In the genomic region with DNA sequence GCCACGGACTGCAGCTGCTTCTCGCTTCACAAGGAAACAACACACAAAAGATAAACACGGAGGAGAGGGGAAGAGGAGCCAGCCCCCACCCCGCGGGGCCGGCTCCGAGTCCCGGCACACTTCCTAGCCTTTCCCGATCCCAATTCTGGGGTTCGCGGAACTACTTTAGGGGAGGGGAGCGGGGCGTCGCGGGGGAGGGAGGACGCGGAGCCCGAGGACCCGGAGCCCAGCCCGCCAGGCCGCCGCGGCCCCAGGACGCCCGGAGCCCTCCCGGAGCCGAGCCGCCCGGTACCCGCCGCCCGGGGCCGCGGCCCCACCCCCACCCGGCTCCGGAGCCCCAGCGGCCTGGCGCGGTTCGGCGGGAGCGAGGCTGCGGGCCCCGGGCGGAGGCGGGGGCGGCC, we compare ENCODE assay signal across 8 mouse cellular contexts.
DNase-seq lines count a peak whose midpoint lies in the region; ATAC-seq and TF ChIP-seq lines count a peak whose summit lies in the region.

No protein-coding gene starts in this region.

- no peaks in the 10 kb centered on the region for H3K9me3 ChIP-seq in embryonic facial prominence, embryonic 14.5 days (ENCODE audit: control insufficient read depth, low read length)
- H3K9me3 ChIP-seq in heart, embryonic 11.5 days (replicated peaks; ENCODE audit: control insufficient read depth, low read length), result no peaks in the 10 kb centered on the region
- no peaks in the 10 kb centered on the region for H3K9me3 ChIP-seq in kidney, postnatal 0 days (replicated peaks; ENCODE audit: low read length)
- H3K9me3 ChIP-seq in liver, embryonic 13.5 days (replicated peaks), result no peaks in the 10 kb centered on the region
- no peaks in the 10 kb centered on the region for H3K9me3 ChIP-seq in stomach, embryonic 15.5 days

- peak overlapping the region; percentile 99 for H3ac ChIP-seq in myocyte (ENCODE audit: control insufficient read depth, insufficient read length)

- H3K9ac ChIP-seq in embryonic facial prominence, embryonic 14.5 days (ENCODE audit: low read depth, low read length), result peak overlapping the region; percentile 100
- H3K9ac ChIP-seq in heart, embryonic 11.5 days (ENCODE audit: low read depth, low read length), result peak overlapping the region; percentile 96
- peak overlapping the region; percentile 94 for H3K9ac ChIP-seq in kidney, postnatal 0 days (ENCODE audit: low read depth, low read length)
- peak overlapping the region; percentile 97 for H3K9ac ChIP-seq in liver, embryonic 13.5 days
- H3K9ac ChIP-seq in stomach, embryonic 15.5 days, result peak overlapping the region; percentile 96

- TF ChIP-seq CTCF in kidney, postnatal 0 days (IDR thresholded peaks at IDR 0.05; ENCODE audit: low read depth), result no peak

- peak; percentile 30 for TF ChIP-seq POLR2A in myocyte (IDR thresholded peaks at IDR 0.05; ENCODE audit: insufficient read length, low read depth)

- no peaks in the 10 kb centered on the region for H3K36me3 ChIP-seq in embryonic facial prominence, embryonic 14.5 days (ENCODE audit: control insufficient read depth, insufficient read depth, low read length)
- H3K36me3 ChIP-seq in heart, embryonic 11.5 days (ENCODE audit: control insufficient read depth, insufficient read depth, low read length), result no peaks in the 10 kb centered on the region
- H3K36me3 ChIP-seq in kidney, postnatal 0 days (ENCODE audit: insufficient read depth, low read length), result no peaks in the 10 kb centered on the region
- H3K36me3 ChIP-seq in liver, embryonic 13.5 days, result no peaks in the 10 kb centered on the region
- no peaks in the 10 kb centered on the region for H3K36me3 ChIP-seq in myocyte (ENCODE audit: control insufficient read depth, insufficient read depth)
- no peaks in the 10 kb centered on the region for H3K36me3 ChIP-seq in stomach, embryonic 15.5 days

- no peaks in the 10 kb centered on the region for H3K27me3 ChIP-seq in embryonic facial prominence, embryonic 14.5 days (replicated peaks; ENCODE audit: control insufficient read depth, insufficient read depth, low read length)
- no peaks in the 10 kb centered on the region for H3K27me3 ChIP-seq in heart, embryonic 11.5 days (ENCODE audit: control insufficient read depth, insufficient read depth, low read length)
- H3K27me3 ChIP-seq in kidney, postnatal 0 days (ENCODE audit: insufficient read depth, low read length), result no peaks in the 10 kb centered on the region
- H3K27me3 ChIP-seq in liver, embryonic 13.5 days, result no peaks in the 10 kb centered on the region
- H3K27me3 ChIP-seq in myocyte (ENCODE audit: control insufficient read depth, insufficient read depth, insufficient read length), result no peaks in the 10 kb centered on the region
- H3K27me3 ChIP-seq in stomach, embryonic 15.5 days (replicated peaks), result no peaks in the 10 kb centered on the region

- peaks cover 20% of the 10 kb centered on the region; the same call in 1 of the 2 replicates for H3K4me1 ChIP-seq in embryonic facial prominence, embryonic 14.5 days (ENCODE audit: control insufficient read depth, insufficient read depth, low read length)
- peaks cover 13% of the 10 kb centered on the region for H3K4me1 ChIP-seq in heart, embryonic 11.5 days (ENCODE audit: control insufficient read depth, insufficient read depth, low read length)
- peaks cover 9% of the 10 kb centered on the region; the same call in 1 of the 2 replicates for H3K4me1 ChIP-seq in kidney, postnatal 0 days (replicated peaks; ENCODE audit: insufficient read depth, low read length)
- peaks cover 39% of the 10 kb centered on the region for H3K4me1 ChIP-seq in liver, embryonic 13.5 days (replicated peaks)
- no peaks in the 10 kb centered on the region for H3K4me1 ChIP-seq in stomach, embryonic 15.5 days

- H3K79me2 ChIP-seq in myocyte (ENCODE audit: control insufficient read depth, insufficient read depth), result peaks cover 48% of the 10 kb centered on the region

- peak overlapping the region; percentile 100 for H3K27ac ChIP-seq in embryonic facial prominence, embryonic 14.5 days (replicated peaks; ENCODE audit: low read depth, low read length)
- H3K27ac ChIP-seq in heart, embryonic 11.5 days (ENCODE audit: low read depth, low read length), result peak overlapping the region; percentile 98
- H3K27ac ChIP-seq in kidney, postnatal 0 days, result peak overlapping the region; percentile 96
- H3K27ac ChIP-seq in liver, embryonic 13.5 days, result peak overlapping the region; percentile 98
- peak overlapping the region; percentile 99 for H3K27ac ChIP-seq in stomach, embryonic 15.5 days

- DNase-seq in right cerebral cortex, adult 18-20 months, result peak; percentile 34
- DNase-seq in right cerebral cortex, postnatal 36 days (ENCODE audit: low spot score in 2 of 2), result no peak
- DNase-seq in embryonic facial prominence, embryonic 14.5 days (ENCODE audit: low spot score), result peak; percentile 68
- peak; percentile 82 for DNase-seq in kidney, postnatal 0 days (ENCODE audit: low spot score)
- peak; percentile 50 for DNase-seq in liver, embryonic 13.5 days

- ATAC-seq in embryonic facial prominence, embryonic 14.5 days (ENCODE audit: low read depth), result peak; percentile 60
- ATAC-seq in heart, embryonic 11.5 days (replicated peaks; ENCODE audit: insufficient number of reproducible peaks, low FRiP score, low TSS enrichment), result peak; percentile 86
- peak; percentile 83 for ATAC-seq in kidney, postnatal 0 days (replicated peaks; ENCODE audit: low FRiP score, low read depth)
- peak; percentile 88 for ATAC-seq in liver, embryonic 13.5 days (ENCODE audit: low read depth)
- peak; percentile 79 for ATAC-seq in stomach, embryonic 15.5 days (ENCODE audit: insufficient read depth, low FRiP score, low read depth)

- 0% methylated on average over 8 of the region's 47 CpGs for WGBS in embryonic facial prominence, embryonic 14.5 days
- WGBS in heart, embryonic 11.5 days (ENCODE audit: insufficient replicate concordance), result 0% methylated on average over 24 of the region's 47 CpGs
- WGBS in kidney, postnatal 0 days, result 2% methylated on average over 31 of the region's 47 CpGs
- WGBS in liver, embryonic 13.5 days (ENCODE audit: insufficient replicate concordance), result under 1% methylated on average over 46 of the region's 47 CpGs
- 0% methylated on average over 32 of the region's 47 CpGs for WGBS in stomach, embryonic 15.5 days

- peak overlapping the region; percentile 68 for H3K4me2 ChIP-seq in embryonic facial prominence, embryonic 14.5 days (ENCODE audit: low read depth, low read length)
- H3K4me2 ChIP-seq in heart, embryonic 11.5 days, result peak overlapping the region; percentile 74
- peak overlapping the region; percentile 65 for H3K4me2 ChIP-seq in kidney, postnatal 0 days (ENCODE audit: low read length)
- H3K4me2 ChIP-seq in liver, embryonic 13.5 days, result peak overlapping the region; percentile 74
- peak overlapping the region; percentile 56 for H3K4me2 ChIP-seq in myocyte (ENCODE audit: low read depth)
- peak overlapping the region; percentile 53 for H3K4me2 ChIP-seq in stomach, embryonic 15.5 days

- H3K4me3 ChIP-seq in embryonic facial prominence, embryonic 14.5 days (ENCODE audit: low read depth, low read length), result peak overlapping the region; percentile 86
- H3K4me3 ChIP-seq in heart, embryonic 11.5 days (ENCODE audit: low read depth, low read length), result peak overlapping the region; percentile 70
- peak overlapping the region; percentile 63 for H3K4me3 ChIP-seq in kidney, postnatal 0 days (replicated peaks; ENCODE audit: low read depth, low read length)
- H3K4me3 ChIP-seq in liver, embryonic 13.5 days (replicated peaks), result peak overlapping the region; percentile 92
- peak overlapping the region; percentile 69 for H3K4me3 ChIP-seq in myocyte
- peak overlapping the region; percentile 91 for H3K4me3 ChIP-seq in stomach, embryonic 15.5 days (replicated peaks)

TF ChIP-seq in myocyte, 11 proteins besides CTCF, POLR2A, EP300 and RAD21:
- TF ChIP-seq TCF12 (IDR thresholded peaks at IDR 0.05; ENCODE audit: insufficient read depth, poor library complexity, severe bottlenecking) (no peak), POLR2AphosphoS2 (IDR thresholded peaks at IDR 0.05; ENCODE audit: insufficient read length, low read depth) (no peak), TCF3 (IDR thresholded peaks at IDR 0.05; ENCODE audit: insufficient read length, low read depth) (no peak), MYOG (IDR thresholded peaks at IDR 0.05; ENCODE audit: control insufficient read depth in 1 of 3, insufficient read depth in 1 of 3, insufficient read length in 2 of 3, low read depth in 2 of 3) (no peak), SRF (IDR thresholded peaks at IDR 0.05; ENCODE audit: control insufficient read depth, insufficient read length, low read depth) (no peak), REST (IDR thresholded peaks at IDR 0.05; ENCODE audit: insufficient read depth, insufficient read length) (no peak), CEBPB (IDR thresholded peaks at IDR 0.05; ENCODE audit: insufficient read depth, poor library complexity, severe bottlenecking) (no peak), USF1 (IDR thresholded peaks at IDR 0.05; ENCODE audit: low read depth) (no peak), MAX (IDR thresholded peaks at IDR 0.05; ENCODE audit: low read depth) (no peak), MYOD1 (IDR thresholded peaks at IDR 0.05; ENCODE audit: control insufficient read depth in 1 of 3, insufficient read length in 2 of 3, low read depth in 2 of 3) (no peak), E2F4 (IDR thresholded peaks at IDR 0.05; ENCODE audit: insufficient read depth) (no peak)

Comparison
In these comparisons a context has a peak if more than half of its experiments do, and no peak if none do; other contexts are left out.
1. DNase-seq: peak in right cerebral cortex, adult 18-20 months (single experiment), embryonic facial prominence, embryonic 14.5 days (single experiment), kidney, postnatal 0 days (single experiment) and liver, embryonic 13.5 days (single experiment); none in right cerebral cortex, postnatal 36 days (0 of 2).
2. Peak in every context shown above with its lines, with median percentiles within 50 percentile points of each other: ATAC-seq, H3K27ac ChIP-seq, H3K4me2 ChIP-seq, H3K4me3 ChIP-seq and H3K9ac ChIP-seq.